Mouse (Mus musculus) neural tube, embryonic 11.5 days (tissue): ENCODE results near the gene Lyplal1. TPM values are rescaled to one million over a fixed set of nuclear protein-coding genes. Genes with fewer than 3 reads are reported as not detected.

Experiments
- ATAC-seq: fragments of 200-750 bp; cut with Nextera tagmentation; 2 replicates; pipeline ENCODE4 v1.8.0; 2017; ENCODE audit warnings: moderate number of reproducible peaks, mild to moderate bottlenecking, moderate TSS enrichment, moderate library complexity; ENCODE audit not compliant: insufficient read depth, low FRiP score, low TSS enrichment
- DNase-seq: peaks from one replicate; pipeline ENCODE4 v3.0.0-alpha.2; 2015; ENCODE audit warnings: low spot score
- H3K27ac ChIP-seq: fragments of 300-500 bp; sonication (generic); 2 replicates; pipeline ENCODE4 v1.5.1; 2014; ENCODE audit warnings: low read depth, mild to moderate bottlenecking, low read length
- H3K27me3 ChIP-seq: fragments of 300-500 bp; sonication (generic); 2 replicates; pipeline ENCODE4 v1.6.1; 2014; ENCODE audit warnings: mild to moderate bottlenecking, low read length, mixed read lengths; ENCODE audit not compliant: control insufficient read depth, insufficient read depth
- H3K36me3 ChIP-seq: fragments of 300-500 bp; sonication (generic); 2 replicates; pipeline ENCODE4 v1.6.1; 2014; ENCODE audit warnings: mild to moderate bottlenecking, low read length, moderate library complexity, mixed read lengths; ENCODE audit not compliant: control insufficient read depth, insufficient read depth
- H3K4me1 ChIP-seq: fragments of 300-500 bp; sonication (generic); 2 replicates; pipeline ENCODE4 v1.6.1; 2014; ENCODE audit warnings: low read length, mixed read lengths; ENCODE audit not compliant: control insufficient read depth, insufficient read depth
- H3K4me2 ChIP-seq: fragments of 300-500 bp; sonication (generic); 2 replicates; pipeline ENCODE4 v1.6.1; 2014; ENCODE audit warnings: low read depth, mild to moderate bottlenecking, moderate library complexity
- H3K4me3 ChIP-seq: fragments of 300-500 bp; sonication (generic); 2 replicates; pipeline ENCODE4 v1.5.1; 2014; ENCODE audit warnings: low read depth, low read length
- H3K9ac ChIP-seq: fragments of 300-500 bp; sonication (generic); 2 replicates; pipeline ENCODE4 v1.6.1; 2014; ENCODE audit warnings: mild to moderate bottlenecking, low read length
- H3K9me3 ChIP-seq: fragments of 300-500 bp; sonication (generic); 2 replicates; pipeline ENCODE4 v1.6.1; 2016; ENCODE audit warnings: low read length; ENCODE audit not compliant: control insufficient read depth
- WGBS: fragments of 180-500 bp; shearing (Covaris S2); extraction: QIAGEN DNeasy Blood & Tissue Kit; methylation state at CpG from one replicate; pipeline ENCODE4 v1.1.7; 2014; 5-methylcytosine and 5-hydroxymethylcytosine counted together
- polyA plus RNA-seq: library from polyadenylated mRNA; unstranded; fragments of >200 nt; fragmentation: Nextera tagmentation; extraction: Ambion mirVana; gene quantifications from 2 replicates; pipeline ENCODE4 v1.2.1, GENCODE M21; 2014

The Lyplal1 gene
- polyA plus RNA-seq, 1 experiment from 2014 or later: 20.4 TPM

- DNase-seq (no peak), ATAC-seq (no peak)
- Histone ChIP-seq H3K4me1 (no peaks in the 10 kb centered on the region), H3K9ac (no peak overlapping the region), H3K4me3 (no peak overlapping the region), H3K36me3 (no peaks in the 10 kb centered on the region), H3K27ac (no peak overlapping the region), H3K9me3 (no peaks in the 10 kb centered on the region), H3K27me3 (no peaks in the 10 kb centered on the region), H3K4me2 (no peak overlapping the region)
- WGBS: 89% methylated on average over 8 of the region's 8 CpGs
These were observed 11.8 kb upstream of the Lyplal1 start for GRCm38 (mm10) chr1:186128940-186129339.

DNA sequence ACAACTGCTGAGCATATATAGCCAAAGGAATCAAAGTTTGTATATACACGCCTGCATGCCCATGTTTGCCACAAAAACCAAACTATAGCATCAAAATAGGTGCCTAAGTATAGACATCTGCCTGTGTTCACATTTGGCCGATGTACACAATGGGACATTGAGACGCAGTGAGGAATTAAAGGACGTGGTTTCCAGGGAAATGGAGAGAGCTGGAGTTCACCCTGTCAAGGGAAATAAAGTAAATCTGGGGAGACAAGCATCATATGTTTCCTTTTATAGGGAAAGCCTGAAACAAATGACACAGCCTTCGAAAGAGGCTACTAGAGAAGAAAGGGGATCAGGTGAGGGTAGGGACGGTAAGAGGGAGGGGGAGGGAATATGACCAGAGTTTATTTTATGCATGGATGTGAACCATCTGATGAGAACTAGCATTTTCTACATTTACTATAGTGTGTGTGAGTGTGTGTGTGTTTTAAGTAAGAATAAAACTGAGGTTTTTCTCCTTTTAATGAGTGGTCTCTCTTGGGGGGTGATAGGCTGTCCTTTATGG, 9.3 kb upstream of the Lyplal1 start:
- H3K4me2 ChIP-seq: no peak overlapping the region
- no peak overlapping the region for H3K9ac ChIP-seq
- ATAC-seq (no peak), DNase-seq (no peak)
- no peaks in the 10 kb centered on the region for H3K9me3 ChIP-seq
- no peak overlapping the region for H3K4me3 ChIP-seq
- H3K4me1 ChIP-seq: no peaks in the 10 kb centered on the region
- WGBS: 78% methylated on average over 6 of the region's 6 CpGs
- no peak overlapping the region for H3K27ac ChIP-seq
- H3K27me3 ChIP-seq: no peaks in the 10 kb centered on the region
- H3K36me3 ChIP-seq: no peaks in the 10 kb centered on the region

DNA sequence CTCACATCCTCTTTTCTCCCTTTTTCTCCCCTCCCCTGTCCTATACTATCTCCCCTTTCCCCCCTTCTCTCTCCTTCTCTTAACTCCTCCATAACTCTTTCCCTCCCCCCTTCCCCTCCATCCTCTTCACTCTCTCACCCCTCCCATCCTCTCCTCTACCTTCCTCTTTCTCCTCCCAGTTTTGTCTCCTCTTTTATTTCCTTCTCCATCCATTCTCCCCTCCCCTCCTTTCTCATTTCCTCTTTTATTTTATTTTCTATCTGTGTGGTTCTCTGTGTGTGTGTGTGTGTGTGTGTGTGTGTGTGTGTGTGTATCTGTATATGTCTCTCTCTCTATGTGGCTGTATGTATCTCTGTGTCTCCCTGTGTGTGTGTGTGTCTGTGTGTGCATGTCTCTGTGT, 6.6 kb upstream of the Lyplal1 start:
- ATAC-seq (no peak), DNase-seq (no peak)
- no peak overlapping the region for H3K9ac ChIP-seq
- no peaks in the 10 kb centered on the region for H3K36me3 ChIP-seq
- H3K4me3 ChIP-seq: no peak overlapping the region
- H3K4me2 ChIP-seq: no peak overlapping the region
- H3K27ac ChIP-seq: no peak overlapping the region
- H3K9me3 ChIP-seq: no peaks in the 10 kb centered on the region
- H3K27me3 ChIP-seq: no peaks in the 10 kb centered on the region
- no peaks in the 10 kb centered on the region for H3K4me1 ChIP-seq

DNA sequence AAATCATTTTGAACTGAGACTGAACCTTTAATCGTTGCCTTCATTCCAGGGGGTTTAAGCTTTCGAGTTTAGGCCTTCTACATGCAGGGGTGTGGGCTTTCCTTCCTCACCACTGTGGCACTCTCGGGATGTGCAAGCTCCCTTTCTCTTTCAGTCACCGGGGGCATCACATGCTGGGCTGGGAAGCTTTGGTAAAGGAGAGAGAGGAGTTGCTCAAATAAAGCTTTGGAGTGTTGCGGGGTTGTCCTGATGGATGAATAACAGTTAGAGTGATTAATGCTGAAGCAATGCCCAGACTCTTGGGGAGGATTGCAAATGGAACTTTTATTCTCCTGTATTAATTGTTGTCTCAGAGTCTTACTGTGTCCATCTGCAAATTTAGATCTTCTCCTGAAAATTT, 2.7 kb upstream of the Lyplal1 start:
- 56% methylated on average over 5 of the region's 5 CpGs for WGBS
- Histone ChIP-seq H3K27ac (no peak overlapping the region), H3K4me2 (no peak overlapping the region), H3K9ac (no peak overlapping the region), H3K27me3 (no peaks in the 10 kb centered on the region), H3K4me3 (no peak overlapping the region), H3K4me1 (no peaks in the 10 kb centered on the region), H3K9me3 (no peaks in the 10 kb centered on the region), H3K36me3 (no peaks in the 10 kb centered on the region)
- DNase-seq: no peak
- ATAC-seq: no peak

DNA sequence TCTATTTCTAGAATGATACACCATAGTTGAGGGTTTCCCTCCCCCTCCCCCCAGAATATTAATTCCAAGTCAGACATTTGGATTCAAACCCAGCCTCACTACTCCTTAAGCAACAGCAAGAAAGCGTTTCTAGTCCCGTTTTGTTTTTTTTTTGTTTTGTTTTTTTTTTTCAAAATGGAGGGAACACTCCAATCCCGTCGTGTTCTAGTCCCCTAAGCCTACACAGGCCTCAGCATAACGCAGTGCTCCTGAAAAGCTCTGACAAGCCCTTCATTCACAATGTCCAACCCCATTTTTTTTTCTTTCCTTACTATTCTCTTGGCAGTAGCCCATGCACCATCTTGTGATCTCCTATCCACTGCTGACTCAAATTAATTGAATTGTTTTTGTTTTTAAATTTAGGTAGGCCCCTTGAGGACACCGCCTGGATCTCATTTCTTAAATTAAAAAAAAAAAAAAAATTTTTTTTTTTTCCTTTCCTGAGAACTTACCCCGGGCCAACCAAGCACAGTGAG, 967 bp downstream of the Lyplal1 start:
- Histone ChIP-seq H3K27ac (no peak overlapping the region), H3K4me1 (no peaks in the 10 kb centered on the region), H3K36me3 (no peaks in the 10 kb centered on the region), H3K9ac (no peak overlapping the region; the same call in 1 of the 2 replicates), H3K27me3 (no peaks in the 10 kb centered on the region), H3K4me3 (no peak overlapping the region; the same call in 1 of the 2 replicates), H3K9me3 (no peaks in the 10 kb centered on the region), H3K4me2 (peak overlapping the region; percentile 75)
- DNase-seq: no peak
- no peak; the same call in 1 of the 2 replicates for ATAC-seq
- WGBS: 88% methylated on average over 7 of the region's 7 CpGs

DNA sequence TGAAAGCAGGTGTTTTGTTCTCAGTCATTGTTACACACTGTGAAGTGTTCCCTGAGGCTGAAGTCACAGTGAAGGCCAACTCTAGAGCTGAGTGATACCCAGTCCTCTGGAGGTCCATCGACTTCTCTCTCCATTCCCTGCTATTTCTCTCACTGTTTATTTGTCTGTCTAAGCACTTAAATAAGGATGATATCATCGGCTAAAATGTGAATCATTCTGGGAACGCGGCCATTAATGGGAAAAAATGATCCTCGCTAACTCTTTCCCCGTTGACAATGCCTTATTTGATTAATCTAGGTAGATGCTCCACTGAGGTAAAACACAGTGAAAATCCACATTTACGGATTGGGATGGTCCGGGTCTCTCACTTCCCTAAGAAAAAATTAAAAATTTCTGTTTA, 14.8 kb downstream of the Lyplal1 start:
- H3K9me3 ChIP-seq: no peaks in the 10 kb centered on the region
- no peaks in the 10 kb centered on the region for H3K27me3 ChIP-seq
- H3K4me3 ChIP-seq: no peak overlapping the region
- H3K36me3 ChIP-seq: no peaks in the 10 kb centered on the region
- WGBS: 89% methylated on average over 8 of the region's 8 CpGs
- DNase-seq: no peak
- H3K9ac ChIP-seq: no peak overlapping the region
- H3K4me1 ChIP-seq: no peaks in the 10 kb centered on the region
- no peak overlapping the region for H3K4me2 ChIP-seq
- no peak for ATAC-seq
- H3K27ac ChIP-seq: no peak overlapping the region

- 84% methylated on average over 2 of the region's 2 CpGs for WGBS
These were observed 50.7 kb downstream of the Lyplal1 start for GRCm38 (mm10) chr1:186066266-186066897.

GRCm38 (mm10) chr1:186060041-186060440, 57.1 kb downstream of the Lyplal1 start:
- Histone ChIP-seq H3K4me1 (no peaks in the 10 kb centered on the region), H3K9me3 (no peaks in the 10 kb centered on the region), H3K9ac (no peak overlapping the region), H3K4me3 (no peak overlapping the region), H3K36me3 (no peaks in the 10 kb centered on the region), H3K4me2 (no peak overlapping the region), H3K27ac (no peak overlapping the region), H3K27me3 (no peaks in the 10 kb centered on the region)
- ATAC-seq (no peak), DNase-seq (no peak)
- 94% methylated on average over 2 of the region's 2 CpGs for WGBS

More at GRCm38 (mm10) chr1:186066266-186066897, 50.7 kb downstream of the Lyplal1 start:
- ATAC-seq (no peak), DNase-seq (no peak)
- Histone ChIP-seq H3K9ac (no peak overlapping the region), H3K27ac (no peak overlapping the region), H3K4me3 (no peak overlapping the region), H3K36me3 (no peaks in the 10 kb centered on the region), H3K9me3 (no peaks in the 10 kb centered on the region), H3K4me2 (no peak overlapping the region), H3K27me3 (no peaks in the 10 kb centered on the region), H3K4me1 (no peaks in the 10 kb centered on the region)

DNA sequence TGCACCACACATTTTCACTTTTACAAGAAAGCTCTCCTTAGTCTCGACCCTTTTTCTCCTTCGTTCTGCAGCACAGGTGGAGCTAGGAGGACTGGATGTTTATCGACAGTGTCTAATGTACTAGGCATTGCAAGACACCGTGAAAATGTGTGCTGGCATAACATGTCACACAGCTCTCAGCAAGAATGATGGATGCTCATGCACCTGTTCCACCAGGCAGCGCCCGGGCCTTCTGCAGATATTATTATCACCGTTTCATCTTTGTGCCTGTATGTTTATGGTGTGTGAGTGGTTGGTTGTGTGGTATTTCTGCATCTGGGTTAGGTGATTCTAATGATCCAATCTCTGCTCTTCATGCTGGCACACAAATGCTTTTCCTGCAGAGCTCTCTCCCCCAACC, 62.9 kb downstream of the Lyplal1 start:
- Histone ChIP-seq H3K9ac (no peak overlapping the region), H3K9me3 (no peaks in the 10 kb centered on the region), H3K4me2 (no peak overlapping the region), H3K4me1 (no peaks in the 10 kb centered on the region), H3K36me3 (no peaks in the 10 kb centered on the region), H3K4me3 (no peak overlapping the region), H3K27ac (no peak overlapping the region), H3K27me3 (no peaks in the 10 kb centered on the region)
- WGBS: 80% methylated on average over 7 of the region's 7 CpGs
- ATAC-seq: no peak
- no peak for DNase-seq
